Mouse (Mus musculus) limb, embryonic 15.5 days (tissue): ENCODE measurements around the gene Ccdc73. TPM values are rescaled to one million over a fixed set of nuclear protein-coding genes. Genes with fewer than 3 reads are reported as not detected.
"Not testable (repeated sequence)": the region's sequence is repeated elsewhere in the genome, so short reads cannot be mapped to it uniquely, and the experiment has no call there.

Source experiments
- ATAC-seq: fragments of 200-750 bp; cut with Nextera tagmentation; 2 replicates; pipeline ENCODE4 v1.8.0; 2017; ENCODE audit warnings: low read depth, moderate TSS enrichment; ENCODE audit not compliant: insufficient number of reproducible peaks, low FRiP score, low TSS enrichment
- H3K27ac ChIP-seq: fragments of 300-500 bp; sonication (generic); 2 replicates; pipeline ENCODE4 v1.5.1; 2015; ENCODE audit warnings: moderate library complexity, mild to moderate bottlenecking, inconsistent platforms
- H3K27me3 ChIP-seq: fragments of 300-500 bp; sonication (generic); 2 replicates; pipeline ENCODE4 v1.6.1; 2015; ENCODE audit warnings: inconsistent platforms
- H3K36me3 ChIP-seq: fragments of 300-500 bp; sonication (generic); 2 replicates; pipeline ENCODE4 v1.6.1; 2015; ENCODE audit warnings: inconsistent platforms
- H3K4me1 ChIP-seq: fragments of 300-500 bp; sonication (generic); 2 replicates; pipeline ENCODE4 v1.6.1; 2015; ENCODE audit warnings: inconsistent platforms
- H3K4me2 ChIP-seq: fragments of 300-500 bp; sonication (generic); 2 replicates; pipeline ENCODE4 v1.6.1; 2015; ENCODE audit warnings: mild to moderate bottlenecking, inconsistent platforms
- H3K4me3 ChIP-seq: fragments of 300-500 bp; sonication (generic); 2 replicates; pipeline ENCODE4 v1.5.1; 2015; ENCODE audit warnings: mild to moderate bottlenecking, inconsistent platforms
- H3K9ac ChIP-seq: fragments of 300-500 bp; sonication (generic); 2 replicates; pipeline ENCODE4 v1.6.1; 2015; ENCODE audit warnings: inconsistent platforms
- H3K9me3 ChIP-seq: fragments of 300-500 bp; sonication (generic); 2 replicates; pipeline ENCODE4 v1.6.1; 2016; ENCODE audit warnings: inconsistent platforms
- WGBS: fragments of 180-500 bp; shearing (Covaris S2); methylation state at CpG from one replicate; pipeline ENCODE4 v1.1.7; 2015; 5-methylcytosine and 5-hydroxymethylcytosine counted together
- polyA plus RNA-seq: library from polyadenylated mRNA; unstranded; fragments of >200 nt; fragmentation: Nextera tagmentation; extraction: Ambion mirVana; gene quantifications from 2 replicates; pipeline ENCODE4 v1.2.1, GENCODE M21; 2015

The Ccdc73 gene
- polyA plus RNA-seq, 1 experiment from 2014 or later, result 5.7 TPM

DNA sequence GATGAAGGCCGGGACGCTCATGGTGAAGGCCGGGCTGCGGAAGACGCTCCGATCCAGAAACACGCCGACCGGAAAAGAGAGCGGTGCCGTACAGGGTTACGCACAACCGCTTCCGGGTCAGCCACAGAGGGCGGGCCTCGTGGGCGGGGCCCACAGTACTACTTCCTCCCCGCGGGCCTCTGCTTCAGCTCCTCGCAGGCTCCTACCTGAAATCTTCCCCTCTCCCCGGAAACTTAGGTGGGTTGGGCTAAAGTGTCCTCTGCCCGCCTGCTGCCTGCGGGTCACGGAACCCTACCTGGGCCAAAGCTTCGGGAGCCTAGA, 149.3 kb downstream of the Ccdc73 start, which contains the start of gene Eif3m:
Gene Eif3m (minus strand): TSS at position 114 of the 321 bp plus-strand sequence.
- Histone ChIP-seq H3K9ac (peak within 1 kb of the TSS; percentile 90), H3K4me2 (peak within 1 kb of the TSS; percentile 62), H3K27me3 (no peaks in the 10 kb centered on the region), H3K4me3 (peak within 1 kb of the TSS; percentile 89), H3K9me3 (no peaks in the 10 kb centered on the region), H3K4me1 (peaks cover 6% of the 10 kb centered on the region), H3K27ac (peak within 1 kb of the TSS; percentile 79), H3K36me3 (peaks cover 20% of the 10 kb centered on the region)
- under 1% methylated on average over 18 of the region's 25 CpGs for WGBS
- ATAC-seq, result peak; percentile 97

DNA sequence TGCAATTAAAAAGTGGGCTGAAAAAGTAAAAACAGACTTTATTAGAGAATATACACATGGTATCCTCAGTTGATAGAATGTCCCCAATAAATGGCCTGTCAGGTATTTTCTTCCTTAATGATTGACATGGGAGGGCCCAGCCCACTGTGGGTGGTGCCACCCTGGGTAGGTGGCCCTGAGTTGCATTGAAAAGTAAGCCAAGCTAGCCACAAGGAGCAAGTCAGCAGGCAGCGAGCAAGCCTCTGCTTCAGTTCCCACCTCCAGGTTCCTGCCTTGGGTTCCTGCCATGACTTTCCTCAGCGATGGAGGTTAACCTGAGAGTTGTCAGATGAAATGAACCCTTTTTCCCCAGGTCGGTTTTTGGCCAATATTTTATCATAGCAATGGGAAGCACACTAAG, 150.2 kb downstream of the Ccdc73 start:
- no peak overlapping the region for H3K9ac ChIP-seq
- H3K9me3 ChIP-seq, result no peaks in the 10 kb centered on the region
- H3K36me3 ChIP-seq, result peaks cover 11% of the 10 kb centered on the region
- no peak overlapping the region; the same call in 1 of the 2 replicates for H3K4me2 ChIP-seq
- no peak for ATAC-seq
- H3K4me1 ChIP-seq, result peaks cover 6% of the 10 kb centered on the region
- no peaks in the 10 kb centered on the region for H3K27me3 ChIP-seq
- 87% methylated on average over 3 of the region's 3 CpGs for WGBS
- H3K4me3 ChIP-seq, result no peak overlapping the region
- no peak overlapping the region for H3K27ac ChIP-seq

DNA sequence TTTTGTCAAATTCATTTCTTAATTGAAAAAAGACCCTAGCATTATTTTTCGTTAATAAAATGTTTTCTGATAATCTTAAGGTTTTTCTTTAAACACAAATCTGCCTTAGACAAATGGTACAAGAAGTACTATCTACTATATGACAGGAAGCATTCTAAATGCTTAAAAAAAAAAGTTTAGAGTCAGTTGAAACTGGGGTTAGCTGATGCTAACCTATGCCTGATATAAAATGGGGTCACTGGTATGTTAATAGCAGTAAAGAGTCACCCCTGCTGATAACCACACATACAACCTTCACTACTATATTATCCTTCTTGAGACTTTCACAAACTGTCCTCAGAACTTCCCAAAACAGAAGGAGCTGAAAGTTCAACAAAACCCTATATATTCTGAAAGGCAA, 151.9 kb downstream of the Ccdc73 start:
- peaks cover 6% of the 10 kb centered on the region for H3K4me1 ChIP-seq
- H3K27ac ChIP-seq, result no peak overlapping the region
- no peak overlapping the region for H3K9ac ChIP-seq
- H3K36me3 ChIP-seq, result no peaks in the 10 kb centered on the region
- no peak for ATAC-seq
- H3K9me3 ChIP-seq, result no peaks in the 10 kb centered on the region
- H3K4me3 ChIP-seq, result no peak overlapping the region
- no peaks in the 10 kb centered on the region for H3K27me3 ChIP-seq
- WGBS, result 91% methylated on average over 1 of the region's 1 CpGs
- no peak overlapping the region for H3K4me2 ChIP-seq

DNA sequence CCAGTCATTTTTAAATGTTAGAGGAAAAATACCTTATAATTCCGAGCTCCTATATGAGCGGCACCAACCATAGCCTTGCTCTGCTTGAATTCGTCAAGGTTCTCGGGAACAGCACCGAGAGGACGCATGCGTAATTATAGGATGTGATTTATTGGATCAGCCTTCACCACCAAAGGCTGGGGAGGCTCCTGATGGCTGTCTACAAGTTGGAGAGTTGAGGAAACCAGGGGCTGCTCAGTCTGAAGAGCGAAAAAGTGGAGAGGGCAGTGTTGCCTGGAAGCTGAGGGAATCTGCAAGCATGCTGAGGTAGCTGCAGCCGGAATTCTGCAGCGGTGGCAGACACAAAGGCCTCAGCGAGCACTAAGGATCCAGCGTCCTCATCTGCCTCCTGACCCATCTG, 153.7 kb downstream of the Ccdc73 start:
- Histone ChIP-seq H3K36me3 (no peaks in the 10 kb centered on the region), H3K4me2 (no peak overlapping the region), H3K9ac (no peak overlapping the region), H3K4me1 (peaks cover 3% of the 10 kb centered on the region), H3K4me3 (no peak overlapping the region), H3K9me3 (no peaks in the 10 kb centered on the region), H3K27me3 (no peaks in the 10 kb centered on the region), H3K27ac (no peak overlapping the region)
- 64% methylated on average over 12 of the region's 12 CpGs for WGBS
- ATAC-seq, result no peak

DNA sequence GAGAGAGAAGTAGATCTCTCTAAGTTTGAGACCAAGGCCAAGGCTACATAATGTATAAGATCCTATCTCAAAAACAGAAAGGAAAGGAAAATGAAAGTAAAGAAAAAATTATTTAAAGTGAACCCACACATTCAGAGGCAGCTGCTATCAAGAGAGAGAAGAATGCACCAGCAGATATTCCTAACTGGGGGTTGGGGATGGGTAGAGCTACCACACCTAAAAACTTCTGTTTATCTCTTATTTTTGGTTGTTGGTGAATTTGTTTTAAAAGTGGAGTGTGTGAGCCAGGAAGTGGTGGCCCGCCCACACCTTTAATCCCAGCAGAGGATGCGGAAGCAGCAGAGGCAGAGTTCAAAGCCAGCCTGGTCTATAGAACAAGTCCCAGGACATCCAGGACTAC, 154.2 kb downstream of the Ccdc73 start:
- Histone ChIP-seq H3K27ac (no peak overlapping the region), H3K9ac (no peak overlapping the region), H3K4me3 (no peak overlapping the region), H3K9me3 (no peaks in the 10 kb centered on the region), H3K4me1 (peaks cover 3% of the 10 kb centered on the region), H3K36me3 (no peaks in the 10 kb centered on the region), H3K4me2 (no peak overlapping the region), H3K27me3 (no peaks in the 10 kb centered on the region)
- no peak for ATAC-seq
- WGBS, result 85% methylated on average over 2 of the region's 2 CpGs

DNA sequence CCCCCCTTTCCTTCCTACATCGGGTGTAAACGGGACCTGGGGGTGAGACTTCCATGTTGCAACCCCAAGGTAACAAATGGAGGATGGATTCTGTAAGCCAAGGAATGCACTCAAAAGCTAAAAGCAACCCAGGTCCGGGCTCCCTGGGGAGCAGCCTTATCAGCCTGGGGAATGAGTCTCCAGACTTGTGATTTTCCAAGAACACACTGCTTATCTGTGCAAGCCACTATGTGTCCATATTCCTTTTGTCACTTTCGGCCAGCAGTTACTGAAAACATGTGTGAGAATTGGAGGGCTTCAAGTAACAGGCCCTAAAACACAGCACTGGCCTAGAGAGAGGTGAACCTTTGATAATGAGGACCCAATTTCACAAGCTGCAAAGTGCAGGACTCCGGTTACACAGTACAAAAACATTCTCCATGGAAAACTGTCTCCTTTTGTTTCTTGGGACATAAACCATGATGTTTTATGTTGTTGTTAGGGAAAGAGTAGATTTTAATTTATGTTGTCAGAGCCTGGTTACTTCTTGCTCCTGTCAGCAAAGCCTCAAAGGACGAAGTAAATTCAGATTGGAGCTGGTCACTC, 155.5 kb downstream of the Ccdc73 start:
- no peak for ATAC-seq
- H3K4me2 ChIP-seq, result no peak overlapping the region
- no peaks in the 10 kb centered on the region for H3K4me1 ChIP-seq
- no peak overlapping the region for H3K27ac ChIP-seq
- H3K27me3 ChIP-seq, result no peaks in the 10 kb centered on the region
- H3K36me3 ChIP-seq, result no peaks in the 10 kb centered on the region
- H3K4me3 ChIP-seq, result no peak overlapping the region
- no peak overlapping the region for H3K9ac ChIP-seq
- 47% methylated on average over 6 of the region's 6 CpGs for WGBS
- no peaks in the 10 kb centered on the region for H3K9me3 ChIP-seq

DNA sequence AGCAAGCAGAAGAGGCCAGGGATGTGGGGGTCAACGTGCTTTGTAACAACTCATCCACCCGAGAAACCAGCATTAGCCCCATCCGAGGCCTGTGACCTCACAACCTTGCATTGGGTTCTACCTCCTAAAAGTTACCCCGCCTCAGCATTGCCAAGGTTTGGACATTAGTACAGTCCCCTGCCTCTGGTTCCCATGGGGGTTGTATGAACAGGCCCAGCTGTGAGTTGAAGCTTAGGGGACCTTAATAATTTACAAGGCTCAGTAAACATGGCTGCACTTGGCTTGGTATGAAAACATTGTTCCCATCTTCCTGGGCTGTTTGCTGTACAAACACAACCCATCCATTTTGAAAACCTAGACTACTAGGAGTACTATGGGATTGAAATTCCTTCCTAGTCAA, 156.2 kb downstream of the Ccdc73 start:
- Histone ChIP-seq H3K27me3 (no peaks in the 10 kb centered on the region), H3K36me3 (no peaks in the 10 kb centered on the region), H3K27ac (no peak overlapping the region), H3K4me3 (no peak overlapping the region), H3K9me3 (no peaks in the 10 kb centered on the region), H3K4me1 (no peaks in the 10 kb centered on the region), H3K9ac (no peak overlapping the region), H3K4me2 (no peak overlapping the region)
- 72% methylated on average over 4 of the region's 4 CpGs for WGBS
- ATAC-seq, result no peak

DNA sequence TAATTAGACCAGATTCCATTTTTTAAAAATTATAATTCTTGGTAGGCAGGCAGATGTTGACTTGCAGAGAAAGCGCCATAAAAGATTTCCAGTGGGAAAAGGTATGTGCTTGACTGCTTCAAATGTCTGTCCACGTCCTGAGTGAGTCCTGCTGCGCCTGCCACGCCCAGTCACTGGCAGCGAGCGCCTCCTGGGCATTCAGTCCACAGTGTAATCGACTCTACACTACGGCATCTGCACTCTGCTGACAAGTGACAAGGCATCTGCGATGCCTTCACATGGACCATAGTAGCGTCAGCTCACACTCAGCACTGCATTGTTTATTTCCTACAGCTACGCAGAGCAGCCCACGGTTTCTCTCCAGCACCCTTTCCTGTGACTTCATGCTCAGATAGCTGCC, 158.0 kb downstream of the Ccdc73 start:
- not testable (repeated sequence) for H3K27me3 ChIP-seq, H3K4me3 ChIP-seq, H3K27ac ChIP-seq, ATAC-seq, H3K4me1 ChIP-seq, H3K36me3 ChIP-seq, H3K4me2 ChIP-seq, H3K9me3 ChIP-seq, H3K9ac ChIP-seq
- WGBS, result 75% methylated on average over 12 of the region's 12 CpGs

DNA sequence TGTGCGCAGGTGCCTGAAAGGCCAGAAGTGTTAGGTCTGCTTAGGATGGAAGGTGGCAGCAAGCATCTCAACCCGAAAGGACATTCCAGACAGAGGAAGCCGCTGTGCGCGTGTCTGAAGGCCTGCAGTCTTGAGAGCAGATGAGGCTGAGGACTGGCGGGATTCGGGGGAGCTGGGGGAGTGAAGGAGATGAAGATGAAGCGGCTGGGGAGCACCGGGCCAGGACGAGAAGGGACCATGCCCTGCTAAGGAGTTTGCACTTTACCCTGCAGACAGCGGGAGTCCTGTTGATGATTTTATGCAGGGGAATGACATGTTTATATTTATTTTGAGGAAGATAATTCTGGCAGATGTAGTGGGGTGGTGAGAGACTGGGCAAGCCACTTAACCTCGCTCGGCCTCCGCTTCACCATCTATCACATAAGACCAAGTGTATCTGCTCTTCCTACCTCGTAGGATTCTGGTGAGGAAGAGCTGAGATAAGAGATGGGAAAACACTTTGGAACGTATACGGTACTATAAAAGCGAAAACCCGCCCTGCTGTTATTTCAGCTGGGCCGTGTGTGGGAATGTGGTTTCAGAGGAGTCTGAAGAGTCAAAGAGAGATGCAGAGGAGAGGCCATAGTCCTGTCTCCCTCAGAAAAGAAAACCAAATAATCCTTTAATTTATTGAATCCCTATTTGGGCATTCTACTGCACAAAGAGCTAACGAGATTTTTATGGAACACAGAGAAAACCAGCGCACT, 159.5 kb downstream of the Ccdc73 start:
- ATAC-seq, result no peak
- Histone ChIP-seq H3K36me3 (no peaks in the 10 kb centered on the region), H3K4me2 (no peak overlapping the region), H3K9me3 (no peaks in the 10 kb centered on the region), H3K27me3 (no peaks in the 10 kb centered on the region), H3K9ac (no peak overlapping the region), H3K4me3 (no peak overlapping the region), H3K4me1 (no peaks in the 10 kb centered on the region), H3K27ac (no peak overlapping the region)
- WGBS, result 79% methylated on average over 22 of the region's 22 CpGs

DNA sequence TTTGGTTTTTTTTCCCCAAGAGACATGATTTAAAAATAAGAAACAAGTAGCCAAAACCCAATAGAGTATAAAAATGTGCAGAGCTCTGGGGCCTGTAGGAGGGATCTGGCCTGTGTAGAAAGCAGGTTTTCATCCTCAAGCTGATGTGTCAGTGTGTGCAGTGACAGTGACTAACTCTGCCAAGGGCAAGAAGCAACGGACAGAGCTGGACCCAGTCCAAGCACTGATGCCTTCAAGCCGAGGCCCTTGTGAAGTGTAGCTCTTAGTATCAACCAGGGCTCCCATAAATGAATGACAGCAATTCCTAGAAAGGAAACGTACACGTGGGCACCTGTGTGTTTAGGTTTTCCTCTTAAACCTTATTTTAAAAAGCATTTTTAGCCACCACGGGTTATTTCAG, 161.2 kb downstream of the Ccdc73 start:
- H3K9me3 ChIP-seq, result no peaks in the 10 kb centered on the region
- no peaks in the 10 kb centered on the region for H3K27me3 ChIP-seq
- no peak overlapping the region for H3K4me2 ChIP-seq
- no peaks in the 10 kb centered on the region for H3K4me1 ChIP-seq
- 58% methylated on average over 5 of the region's 5 CpGs for WGBS
- H3K4me3 ChIP-seq, result no peak overlapping the region
- no peaks in the 10 kb centered on the region for H3K36me3 ChIP-seq
- no peak overlapping the region for H3K27ac ChIP-seq
- no peak for ATAC-seq
- H3K9ac ChIP-seq, result no peak overlapping the region

DNA sequence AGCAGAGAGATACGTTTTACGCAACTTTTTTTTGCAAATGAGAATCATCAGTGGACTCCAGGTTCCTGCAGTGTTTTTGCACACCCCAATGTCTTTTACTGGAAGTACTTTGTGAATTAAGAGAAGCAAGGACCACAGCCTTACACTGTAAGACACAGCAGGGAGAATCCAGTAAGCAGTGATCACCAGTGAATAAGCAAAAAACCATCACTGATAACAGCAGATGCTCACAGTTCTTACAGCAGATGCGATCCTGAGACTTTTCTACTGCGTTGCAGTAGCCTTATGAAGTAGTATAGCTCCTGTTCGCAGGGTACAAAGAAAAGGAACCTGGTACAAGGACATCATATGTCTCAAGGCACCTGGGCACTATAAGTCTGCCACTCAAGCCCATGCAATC, 162.9 kb downstream of the Ccdc73 start:
- Histone ChIP-seq H3K9ac (no peak overlapping the region), H3K36me3 (no peaks in the 10 kb centered on the region), H3K4me3 (no peak overlapping the region), H3K27me3 (no peaks in the 10 kb centered on the region), H3K9me3 (no peaks in the 10 kb centered on the region), H3K4me2 (no peak overlapping the region), H3K27ac (no peak overlapping the region), H3K4me1 (no peaks in the 10 kb centered on the region)
- 84% methylated on average over 5 of the region's 5 CpGs for WGBS
- no peak for ATAC-seq

DNA sequence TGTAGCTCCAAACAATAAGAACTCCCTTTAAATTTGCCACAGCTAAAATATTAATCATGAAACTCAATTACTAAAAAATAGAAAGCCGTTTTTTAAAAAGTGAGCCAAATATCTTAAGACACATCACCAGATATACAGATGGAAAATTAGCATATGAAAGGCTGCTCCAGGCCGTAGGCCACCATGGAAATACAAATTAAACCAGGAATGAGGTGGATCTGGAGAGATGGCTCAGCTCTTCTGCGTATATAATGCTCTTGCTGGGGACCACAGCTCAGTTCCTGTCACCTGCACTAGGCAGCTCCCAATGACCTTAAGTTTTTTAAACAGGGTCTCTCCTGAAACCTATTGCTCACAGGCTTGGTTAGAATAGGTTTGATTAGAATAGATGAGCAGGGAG, 166.5 kb downstream of the Ccdc73 start:
- Histone ChIP-seq H3K4me2 (no peak overlapping the region), H3K27ac (no peak overlapping the region), H3K9ac (no peak overlapping the region), H3K27me3 (no peaks in the 10 kb centered on the region), H3K36me3 (no peaks in the 10 kb centered on the region), H3K4me3 (no peak overlapping the region), H3K4me1 (no peaks in the 10 kb centered on the region), H3K9me3 (no peaks in the 10 kb centered on the region)
- ATAC-seq, result no peak
- WGBS, result 84% methylated on average over 3 of the region's 3 CpGs

DNA sequence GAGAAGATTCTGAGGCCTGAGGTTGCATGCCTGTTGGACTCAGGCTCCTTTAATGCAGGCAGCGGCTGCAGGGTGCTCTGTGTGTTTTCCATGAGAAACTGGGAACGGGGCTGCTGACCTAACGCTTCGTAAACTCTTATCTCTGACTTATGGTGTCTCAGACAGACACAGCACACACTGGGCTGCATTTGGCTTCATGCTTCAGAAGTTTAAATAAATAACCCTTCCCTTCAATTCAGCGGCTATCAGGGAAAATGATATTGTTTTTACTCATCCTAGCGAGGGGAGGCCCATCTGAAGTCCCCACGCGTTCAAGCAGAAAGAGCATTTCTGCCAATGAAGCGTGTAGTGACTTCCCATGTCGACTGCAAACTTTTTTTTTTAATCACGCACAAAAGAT, 168.4 kb downstream of the Ccdc73 start:
- Histone ChIP-seq H3K9ac (no peak overlapping the region), H3K4me1 (no peaks in the 10 kb centered on the region), H3K9me3 (no peaks in the 10 kb centered on the region), H3K36me3 (no peaks in the 10 kb centered on the region), H3K27ac (no peak overlapping the region), H3K4me2 (no peak overlapping the region), H3K27me3 (no peaks in the 10 kb centered on the region), H3K4me3 (no peak overlapping the region)
- no peak for ATAC-seq
- 61% methylated on average over 11 of the region's 11 CpGs for WGBS
